Mouse (Mus musculus) forebrain, embryonic 10.5 days (tissue): ENCODE measurements around the gene Xkrx. TPM values are rescaled to one million over a fixed set of nuclear protein-coding genes. Genes with fewer than 3 reads are reported as not detected.

Experiments
- DNase-seq: peaks from one replicate; pipeline ENCODE4 v3.0.0-alpha.2; 2017; ENCODE audit warnings: low spot score; ENCODE audit errors: extremely low spot score
- H3K27ac ChIP-seq: fragments of 300-500 bp; sonication (generic); 2 replicates; pipeline ENCODE4 v1.5.1; 2016; ENCODE audit warnings: mild to moderate bottlenecking
- H3K27me3 ChIP-seq: fragments of 300-500 bp; sonication (generic); 2 replicates; pipeline ENCODE4 v1.6.1; 2016; ENCODE audit warnings: mild to moderate bottlenecking; ENCODE audit not compliant: poor library complexity, severe bottlenecking
- H3K36me3 ChIP-seq: fragments of 300-500 bp; sonication (generic); replicated peaks from 2 replicates; pipeline ENCODE4 v1.6.1; 2016; ENCODE audit warnings: mild to moderate bottlenecking, moderate library complexity
- H3K4me1 ChIP-seq: fragments of 300-500 bp; sonication (generic); 2 replicates; pipeline ENCODE4 v1.6.1; 2016
- H3K4me3 ChIP-seq: fragments of 300-500 bp; sonication (generic); 2 replicates; pipeline ENCODE4 v1.5.1; 2016; ENCODE audit warnings: mild to moderate bottlenecking, moderate library complexity
- H3K9me3 ChIP-seq: fragments of 300-500 bp; sonication (generic); 2 replicates; pipeline ENCODE4 v1.6.1; 2016; ENCODE audit warnings: mild to moderate bottlenecking, moderate library complexity
- WGBS: fragments of 180-500 bp; shearing (Covaris S2); methylation state at CpG from one replicate; pipeline ENCODE4 v1.1.7; 2016; 5-methylcytosine and 5-hydroxymethylcytosine counted together
- polyA plus RNA-seq: library from polyadenylated mRNA; unstranded; fragments of >200 nt; fragmentation: Nextera tagmentation; extraction: Ambion mirVana; gene quantifications from 2 replicates; pipeline ENCODE4 v1.2.1, GENCODE M21; 2016

Xkrx gene
- polyA plus RNA-seq, 1 experiment from 2014 or later = 0.11 TPM

- no peaks in the 10 kb centered on the region for H3K9me3 ChIP-seq
- no peak for DNase-seq
- no peak overlapping the region for H3K4me3 ChIP-seq
- H3K27me3 ChIP-seq = peaks cover 80% of the 10 kb centered on the region
- no peak overlapping the region for H3K27ac ChIP-seq
- no peaks in the 10 kb centered on the region for H3K36me3 ChIP-seq
- 45% methylated on average over 3 of the region's 3 CpGs for WGBS
- no peaks in the 10 kb centered on the region for H3K4me1 ChIP-seq
Observed at GRCm38 (mm10) chrX:134133821-134134220, 28.1 kb downstream of the Xkrx start.

GRCm38 (mm10) chrX:134132295-134132694, 29.6 kb downstream of the Xkrx start:
- no peak for DNase-seq
- Histone ChIP-seq H3K27ac (no peak overlapping the region), H3K36me3 (no peaks in the 10 kb centered on the region), H3K4me1 (no peaks in the 10 kb centered on the region), H3K4me3 (no peak overlapping the region), H3K27me3 (peaks cover 78% of the 10 kb centered on the region), H3K9me3 (no peaks in the 10 kb centered on the region)
- 26% methylated on average over 5 of the region's 5 CpGs for WGBS

- no peak for DNase-seq
- no peaks in the 10 kb centered on the region for H3K4me1 ChIP-seq
- 82% methylated on average over 3 of the region's 3 CpGs for WGBS
- peaks cover 81% of the 10 kb centered on the region for H3K27me3 ChIP-seq
- H3K4me3 ChIP-seq = no peak overlapping the region
- no peak overlapping the region for H3K27ac ChIP-seq
- no peaks in the 10 kb centered on the region for H3K36me3 ChIP-seq
- no peaks in the 10 kb centered on the region for H3K9me3 ChIP-seq
Observed at GRCm38 (mm10) chrX:134128549-134128948, 33.3 kb downstream of the Xkrx start.

- Histone ChIP-seq H3K27me3 (peaks cover 70% of the 10 kb centered on the region), H3K27ac (no peak overlapping the region), H3K4me1 (no peaks in the 10 kb centered on the region), H3K4me3 (no peak overlapping the region), H3K36me3 (no peaks in the 10 kb centered on the region), H3K9me3 (no peaks in the 10 kb centered on the region)
- no peak for DNase-seq
- 79% methylated on average over 3 of the region's 3 CpGs for WGBS
Observed at GRCm38 (mm10) chrX:134116417-134116816, 45.5 kb downstream of the Xkrx start.

- 92% methylated on average over 3 of the region's 3 CpGs for WGBS
- no peak overlapping the region for H3K4me3 ChIP-seq
- no peaks in the 10 kb centered on the region for H3K4me1 ChIP-seq
- no peaks in the 10 kb centered on the region for H3K9me3 ChIP-seq
- H3K36me3 ChIP-seq = no peaks in the 10 kb centered on the region
- peaks cover 69% of the 10 kb centered on the region for H3K27me3 ChIP-seq
- DNase-seq = no peak
- no peak overlapping the region for H3K27ac ChIP-seq
Observed at GRCm38 (mm10) chrX:134111767-134112166, 50.1 kb downstream of the Xkrx start.

- H3K27ac ChIP-seq = no peak overlapping the region
- no peaks in the 10 kb centered on the region for H3K9me3 ChIP-seq
- DNase-seq = no peak
- 83% methylated on average over 2 of the region's 2 CpGs for WGBS
- no peak overlapping the region for H3K4me3 ChIP-seq
- peaks cover 62% of the 10 kb centered on the region for H3K27me3 ChIP-seq
- no peaks in the 10 kb centered on the region for H3K4me1 ChIP-seq
- no peaks in the 10 kb centered on the region for H3K36me3 ChIP-seq
Observed at GRCm38 (mm10) chrX:134102641-134103040, 59.2 kb downstream of the Xkrx start.

Other genes starting within 250 kb of the Xkrx start
- gene Sytl4, start 180.3 kb downstream of the Xkrx start, polyA plus RNA-seq = 0.77 and 0.86 TPM in 2 replicates
- gene Cstf2, start 102.9 kb downstream of the Xkrx start, polyA plus RNA-seq = 69.0 and 70.1 TPM in 2 replicates
- gene Arl13a, start 25.4 kb upstream of the Xkrx start, polyA plus RNA-seq = not detected in 2 replicates
- gene Nox1, start 59.9 kb upstream of the Xkrx start, polyA plus RNA-seq = 0.10 TPM in 1 of 2 replicates, not detected in the other
- 9.2 and 9.6 TPM in 2 replicates for gene Trmt2b, start 114.9 kb upstream of the Xkrx start, polyA plus RNA-seq
- 6.1 and 8.5 TPM in 2 replicates for gene Tmem35a, start 133.1 kb upstream of the Xkrx start, polyA plus RNA-seq
- gene Cenpi, start 146.0 kb upstream of the Xkrx start, polyA plus RNA-seq = 33.4 and 40.4 TPM in 2 replicates
- gene Drp2, start 242.5 kb upstream of the Xkrx start, polyA plus RNA-seq = 1.7 TPM in 2 replicates